ENCODE assay signal across 7 mouse cellular contexts in genomic region chr13:46501800-46502389, GRCm38 (mm10). TPM values are rescaled to one million over a fixed set of nuclear protein-coding genes. Genes with fewer than 3 reads are reported as not detected.
A peak's percentile ranks its signal among the peaks of the same experiment; 100 is the strongest.
DNase-seq lines count a peak whose midpoint lies in the region; ATAC-seq and TF ChIP-seq lines count a peak whose summit lies in the region.

Gene Cap2, plus strand, starts transcription at chr13:46501848.

- no peaks in the 10 kb centered on the region for H3K9me3 ChIP-seq in embryonic facial prominence, embryonic 14.5 days (ENCODE audit: control insufficient read depth, low read length)
- H3K9me3 ChIP-seq in heart, embryonic 10.5 days, result no peaks in the 10 kb centered on the region
- H3K9me3 ChIP-seq in kidney, embryonic 16.5 days (ENCODE audit: low read length), result 0 out of 2 replicates have a peak, but pooled peaks cover 2% of the 10 kb centered on the region
- no peaks in the 10 kb centered on the region for H3K9me3 ChIP-seq in midbrain, postnatal 0 days (ENCODE audit: low read length)

- no peaks in the 10 kb centered on the region for H3K27me3 ChIP-seq in embryonic facial prominence, embryonic 14.5 days (replicated peaks; ENCODE audit: control insufficient read depth, insufficient read depth, low read length)
- no peaks in the 10 kb centered on the region for H3K27me3 ChIP-seq in heart, embryonic 10.5 days (ENCODE audit: insufficient read depth, poor library complexity, severe bottlenecking)
- no peaks in the 10 kb centered on the region for H3K27me3 ChIP-seq in kidney, embryonic 16.5 days (ENCODE audit: insufficient read depth, low read length)
- H3K27me3 ChIP-seq in midbrain, postnatal 0 days (ENCODE audit: insufficient read depth, low read length), result no peaks in the 10 kb centered on the region

- under 1% methylated on average over 25 of the region's 42 CpGs for WGBS in embryonic facial prominence, embryonic 14.5 days
- under 1% methylated on average over 36 of the region's 42 CpGs for WGBS in heart, embryonic 10.5 days
- under 1% methylated on average over 39 of the region's 42 CpGs for WGBS in kidney, embryonic 16.5 days
- WGBS in midbrain, postnatal 0 days, result under 1% methylated on average over 33 of the region's 42 CpGs

- no peak for TF ChIP-seq CTCF in brain, embryonic 14.5 days (IDR thresholded peaks at IDR 0.05; ENCODE audit: borderline replicate concordance, extremely low read depth, insufficient read depth, insufficient read length)
- peak; percentile 19 for TF ChIP-seq CTCF in midbrain, postnatal 0 days (IDR thresholded peaks at IDR 0.05)

- peak; percentile 87 for ATAC-seq in embryonic facial prominence, embryonic 14.5 days (ENCODE audit: low read depth)
- peak; percentile 88 for ATAC-seq in kidney, embryonic 16.5 days (ENCODE audit: low FRiP score, low TSS enrichment)
- ATAC-seq in midbrain, postnatal 0 days (ENCODE audit: low FRiP score), result peak; percentile 62; the same call in 1 of the 2 replicates

- peak within 1 kb of the TSS; percentile 70 for H3K9ac ChIP-seq in embryonic facial prominence, embryonic 14.5 days (ENCODE audit: low read depth, low read length)
- H3K9ac ChIP-seq in kidney, embryonic 16.5 days (replicated peaks; ENCODE audit: low read length), result peak within 1 kb of the TSS; percentile 68
- peak within 1 kb of the TSS; percentile 57 for H3K9ac ChIP-seq in midbrain, postnatal 0 days (replicated peaks; ENCODE audit: low read length, poor library complexity, severe bottlenecking)

- H3K27ac ChIP-seq in embryonic facial prominence, embryonic 14.5 days (replicated peaks; ENCODE audit: low read depth, low read length), result no peak within 1 kb of the TSS
- H3K27ac ChIP-seq in heart, embryonic 10.5 days, result peak within 1 kb of the TSS; percentile 93
- peak within 1 kb of the TSS; percentile 29; the same call in 1 of the 2 replicates for H3K27ac ChIP-seq in kidney, embryonic 16.5 days (ENCODE audit: low read length)
- no peak within 1 kb of the TSS for H3K27ac ChIP-seq in midbrain, postnatal 0 days (ENCODE audit: low read depth, low read length)

- H3K4me3 ChIP-seq in embryonic facial prominence, embryonic 14.5 days (ENCODE audit: low read depth, low read length), result peak within 1 kb of the TSS; percentile 50
- H3K4me3 ChIP-seq in heart, embryonic 10.5 days, result peak within 1 kb of the TSS; percentile 74
- peak within 1 kb of the TSS; percentile 61 for H3K4me3 ChIP-seq in kidney, embryonic 16.5 days (ENCODE audit: low read length)
- H3K4me3 ChIP-seq in midbrain, postnatal 0 days (ENCODE audit: low read depth, low read length), result peak within 1 kb of the TSS; percentile 63

- H3K4me2 ChIP-seq in embryonic facial prominence, embryonic 14.5 days (ENCODE audit: low read depth, low read length), result peak within 1 kb of the TSS; percentile 93
- H3K4me2 ChIP-seq in kidney, embryonic 16.5 days (replicated peaks; ENCODE audit: low read depth, low read length), result peak within 1 kb of the TSS; percentile 95
- peak within 1 kb of the TSS; percentile 88 for H3K4me2 ChIP-seq in midbrain, postnatal 0 days (ENCODE audit: low read depth, low read length, poor library complexity, severe bottlenecking)

- H3K36me3 ChIP-seq in embryonic facial prominence, embryonic 14.5 days (ENCODE audit: control insufficient read depth, insufficient read depth, low read length), result no peaks in the 10 kb centered on the region
- peaks cover 4% of the 10 kb centered on the region; the same call in 1 of the 2 replicates for H3K36me3 ChIP-seq in heart, embryonic 10.5 days
- H3K36me3 ChIP-seq in kidney, embryonic 16.5 days (ENCODE audit: insufficient read depth, low read length), result no peaks in the 10 kb centered on the region
- H3K36me3 ChIP-seq in midbrain, postnatal 0 days (ENCODE audit: insufficient read depth, low read length), result no peaks in the 10 kb centered on the region

- 0 out of 2 replicates have a peak, but pooled peaks have one; percentile 12 for TF ChIP-seq POLR2A in brain, embryonic 14.5 days (IDR thresholded peaks at IDR 0.05; ENCODE audit: borderline replicate concordance, extremely low read depth, insufficient read depth, insufficient read length, poor library complexity, severe bottlenecking)

- H3K4me1 ChIP-seq in embryonic facial prominence, embryonic 14.5 days (ENCODE audit: control insufficient read depth, insufficient read depth, low read length), result no peaks in the 10 kb centered on the region
- peaks cover 17% of the 10 kb centered on the region for H3K4me1 ChIP-seq in heart, embryonic 10.5 days
- H3K4me1 ChIP-seq in kidney, embryonic 16.5 days (ENCODE audit: insufficient read depth, low read length), result peaks cover 9% of the 10 kb centered on the region; the same call in 1 of the 2 replicates
- H3K4me1 ChIP-seq in midbrain, postnatal 0 days (ENCODE audit: insufficient read depth, low read length), result no peaks in the 10 kb centered on the region

- peak; percentile 72 for DNase-seq in brain, embryonic 14.5 days (ENCODE audit: low read depth)
- peak; percentile 69 for DNase-seq in embryonic facial prominence, embryonic 14.5 days (ENCODE audit: low spot score)
- peak; percentile 94 for DNase-seq in heart, embryonic 10.5 days (ENCODE audit: low spot score)
- DNase-seq in liver, result peak; percentile 61
- peak; percentile 32 for DNase-seq in midbrain, postnatal 0 days (ENCODE audit: low spot score)
- DNase-seq in spleen, postnatal 14 days (ENCODE audit: low spot score in 2 of 2), result peak; percentile 12 to 13

RNA-seq across cellular contexts. Expression of gene Cap2, which starts in this region (rescaled TPM):
- polyA plus RNA-seq in brain, embryonic 14.5 days (2012; rRNA removed), result 13.0 and 18.3 TPM in 2 replicates
- polyA plus RNA-seq in embryonic facial prominence, embryonic 14.5 days (2014; fragmentation: Nextera tagmentation; extraction: Ambion mirVana), result 31.6 and 35.1 TPM in 2 replicates
- 101 and 175 TPM in 2 replicates for polyA plus RNA-seq in heart, embryonic 10.5 days (2016; fragmentation: Nextera tagmentation; extraction: Ambion mirVana)
- polyA plus RNA-seq in kidney, embryonic 16.5 days (2015; fragmentation: Nextera tagmentation; extraction: Ambion mirVana), result 7.3 and 8.1 TPM in 2 replicates
- total RNA-seq in midbrain, postnatal 0 days (2014; rRNA removed), result 17.5 and 21.9 TPM in 2 replicates
- 11.7 and 13.1 TPM in 2 replicates for polyA plus RNA-seq in midbrain, postnatal 0 days (2015; fragmentation: Nextera tagmentation; extraction: Ambion mirVana)

Comparison
In these comparisons a context has a peak if more than half of its experiments do, and no peak if none do; other contexts are left out.
1. DNase-seq: peak in every context shown above with its lines; median percentile 94 in heart, embryonic 10.5 days; 72 in brain, embryonic 14.5 days; 69 in embryonic facial prominence, embryonic 14.5 days; 61 in liver; 32 in midbrain, postnatal 0 days; 12 in spleen, postnatal 14 days.
2. H3K27ac ChIP-seq: peak in heart, embryonic 10.5 days (single experiment) and kidney, embryonic 16.5 days (single experiment); none in embryonic facial prominence, embryonic 14.5 days (single experiment) and midbrain, postnatal 0 days (single experiment).
3. Peak in every context shown above with its lines, with median percentiles within 50 percentile points of each other: ATAC-seq, H3K4me2 ChIP-seq, H3K4me3 ChIP-seq and H3K9ac ChIP-seq.